Mouse (Mus musculus) heart, postnatal 10 days (tissue): ENCODE measurements around the gene Hivep3. TPM values are rescaled to one million over a fixed set of nuclear protein-coding genes. Genes with fewer than 3 reads are reported as not detected.

ENCODE experiments used
- DNase-seq, 2 experiments: peaks; one replicate each; pipeline ENCODE4 v3.0.0; 2021
- intact Hi-C: fragments of 180-260 bp; cut with DNase I; formaldehyde crosslinking; loops from one replicate; pipeline ENCODE4 v1.15.1; 2025
- total RNA-seq, 2 experiments: library from RNA; stranded (reverse); gene quantifications; 2 replicates each; pipeline ENCODE4 v1.2.3; 2021

The Hivep3 gene
- total RNA-seq, 2 experiments from 2014 or later, result 5.7 to 5.9 TPM

DNA sequence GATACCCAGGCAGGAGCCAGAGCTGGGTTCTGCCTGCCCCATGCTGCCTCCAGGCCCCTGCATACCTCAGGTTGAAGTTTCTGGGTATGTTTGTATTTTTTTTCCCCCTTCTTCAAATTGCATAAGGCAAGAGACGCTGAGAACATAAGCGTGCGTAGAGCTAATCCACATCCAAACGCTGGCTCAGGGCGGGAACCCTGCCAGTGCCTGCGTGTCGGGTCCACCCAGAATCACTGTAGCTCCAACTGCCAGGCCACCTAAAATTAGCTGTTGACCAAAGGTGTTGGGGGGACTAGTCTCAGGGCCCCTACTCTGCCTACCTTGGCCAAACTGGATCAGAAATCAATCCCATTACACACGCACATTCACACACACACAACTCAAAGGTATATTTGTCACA is 429.0 kb downstream of the Hivep3 start:
- no peak for DNase-seq
- intact Hi-C loops, result no loop called here

DNA sequence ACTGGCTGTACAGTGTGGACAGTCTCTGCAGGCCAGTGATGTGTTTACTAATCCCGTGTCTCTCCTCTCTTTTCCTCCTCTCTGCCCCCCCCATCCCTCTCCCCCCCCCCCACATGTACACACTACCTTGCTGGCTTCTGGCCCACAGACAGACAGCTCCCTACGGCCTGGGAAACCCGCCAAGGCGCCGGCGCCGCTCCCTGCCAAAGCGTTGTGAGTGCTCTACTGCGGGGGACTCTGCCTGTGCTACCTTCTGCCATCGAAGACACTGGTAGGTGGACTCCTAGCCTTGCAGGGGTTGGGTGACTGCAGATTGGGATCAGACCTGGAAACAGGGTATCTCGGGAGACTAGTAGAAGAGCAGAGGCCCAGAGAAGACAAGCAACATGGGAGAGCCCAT is 429.7 kb downstream of the Hivep3 start:
- peak; percentile 62 to 71 for DNase-seq
- intact Hi-C loops, result no loop called here

- no peak for DNase-seq
- intact Hi-C loops, result no loop called here
These were observed 430.7 kb downstream of the Hivep3 start for GRCm38 (mm10) chr4:120164316-120164715.

DNA sequence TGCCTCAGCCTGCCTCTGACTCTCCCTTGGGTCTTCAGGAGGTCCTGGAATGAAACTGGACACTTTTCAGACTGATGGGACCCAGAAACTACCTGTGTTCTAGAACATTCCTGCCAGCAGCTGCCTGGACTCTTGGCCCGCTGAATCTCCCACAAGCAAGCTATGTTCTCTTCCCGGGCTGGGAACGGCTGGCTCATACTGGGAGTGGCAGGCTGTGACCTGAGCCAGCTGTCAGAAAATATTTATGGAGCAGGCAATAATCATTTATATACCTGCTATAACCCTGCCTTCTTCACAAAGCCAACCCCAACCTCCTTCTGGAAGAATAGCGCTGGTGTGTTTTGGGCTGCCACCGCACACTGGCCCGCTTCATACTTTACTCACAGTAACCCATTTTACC is 434.2 kb downstream of the Hivep3 start:
- intact Hi-C loops, result no loop called here
- DNase-seq, result no peak

DNA sequence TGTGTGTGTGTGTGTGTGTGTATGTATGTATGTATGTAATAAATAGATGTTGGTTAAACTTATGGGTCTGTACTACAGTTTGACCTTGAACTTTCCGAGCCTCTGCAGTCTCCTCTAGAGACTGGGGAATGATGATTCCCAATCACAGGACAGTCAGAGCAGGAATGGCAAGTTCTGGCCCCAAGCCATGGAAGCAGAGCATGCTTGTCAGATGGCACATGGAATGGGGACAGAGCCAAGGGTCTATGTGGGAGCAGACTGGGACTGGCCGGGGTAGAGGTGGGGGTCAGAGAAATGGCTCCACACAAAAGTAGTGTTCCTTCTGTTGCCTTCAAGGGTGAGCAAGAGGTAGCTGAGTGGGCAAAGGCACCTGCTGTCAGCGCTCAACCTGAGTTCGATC is 434.8 kb downstream of the Hivep3 start:
- intact Hi-C loops, result no loop called here
- no peak for DNase-seq

DNA sequence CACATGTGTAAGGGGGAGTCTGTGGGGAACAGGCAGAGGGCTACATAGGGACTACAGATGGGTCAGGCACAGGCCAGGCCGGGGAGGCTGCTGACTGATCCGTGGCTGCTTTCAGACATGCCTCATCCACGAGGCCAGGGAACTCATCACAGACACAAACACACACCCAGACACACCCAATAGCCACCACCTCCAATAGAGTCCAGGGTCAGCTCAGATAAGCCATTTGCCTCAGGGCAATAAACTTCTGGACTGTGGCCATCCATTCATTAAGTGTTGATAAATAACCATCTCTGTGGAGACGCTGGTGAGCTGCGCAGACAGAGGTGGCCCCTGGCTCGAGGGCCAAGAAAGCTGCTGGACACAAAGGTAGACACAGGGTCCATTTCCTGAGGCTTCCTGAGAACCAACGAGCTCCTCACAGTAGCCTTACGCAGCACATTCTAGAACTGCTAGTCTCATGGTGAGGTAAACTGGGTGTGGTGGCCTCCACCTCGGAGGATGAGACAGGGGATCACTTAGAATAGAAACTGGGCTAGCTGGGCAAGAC is 436.9 kb downstream of the Hivep3 start:
- intact Hi-C loops, result no loop called here

DNA sequence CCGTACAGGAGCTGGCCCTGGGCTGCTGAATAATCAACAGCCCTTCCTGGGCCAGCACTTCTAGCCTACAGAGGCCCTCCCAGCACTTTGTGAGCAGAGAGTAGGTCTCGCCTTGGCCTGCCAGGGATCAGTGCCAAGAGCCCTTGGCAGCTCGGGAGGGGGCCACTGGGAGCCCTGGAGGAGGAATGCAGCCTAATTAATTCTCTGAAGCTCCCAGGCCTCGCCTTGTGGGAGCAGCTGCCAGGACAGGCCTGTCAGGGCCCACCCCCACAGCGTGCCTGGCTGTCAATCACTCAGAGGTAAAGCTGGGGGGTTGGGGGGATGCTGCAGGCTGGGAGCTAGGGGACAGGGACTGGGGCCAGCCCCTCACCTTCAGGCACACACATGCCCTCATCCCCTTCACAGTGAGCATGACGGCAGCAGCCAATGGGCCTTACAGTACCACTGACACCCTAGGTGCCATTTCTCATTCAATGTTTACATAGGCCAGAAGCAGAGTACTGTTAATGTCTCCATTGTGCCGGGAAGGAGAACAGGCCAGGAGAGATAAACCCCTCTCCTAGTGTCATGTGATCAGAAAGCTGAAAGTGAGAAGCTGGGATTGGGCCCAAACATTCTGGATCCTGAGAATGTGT is 438.6 kb downstream of the Hivep3 start:
- DNase-seq, result peak; percentile 50 to 59
- intact Hi-C loops, result no loop called here

More for the DNA sequence above, 436.9 kb downstream of the Hivep3 start:
- no peak for DNase-seq

- intact Hi-C loops, result no loop called here
- DNase-seq, result no peak
These were observed 445.5 kb downstream of the Hivep3 start for GRCm38 (mm10) chr4:120179123-120179522.

GRCm38 (mm10) chr4:120180535-120180934 is 447.0 kb downstream of the Hivep3 start:
- DNase-seq, result no peak
- intact Hi-C loops, result no loop called here

DNA sequence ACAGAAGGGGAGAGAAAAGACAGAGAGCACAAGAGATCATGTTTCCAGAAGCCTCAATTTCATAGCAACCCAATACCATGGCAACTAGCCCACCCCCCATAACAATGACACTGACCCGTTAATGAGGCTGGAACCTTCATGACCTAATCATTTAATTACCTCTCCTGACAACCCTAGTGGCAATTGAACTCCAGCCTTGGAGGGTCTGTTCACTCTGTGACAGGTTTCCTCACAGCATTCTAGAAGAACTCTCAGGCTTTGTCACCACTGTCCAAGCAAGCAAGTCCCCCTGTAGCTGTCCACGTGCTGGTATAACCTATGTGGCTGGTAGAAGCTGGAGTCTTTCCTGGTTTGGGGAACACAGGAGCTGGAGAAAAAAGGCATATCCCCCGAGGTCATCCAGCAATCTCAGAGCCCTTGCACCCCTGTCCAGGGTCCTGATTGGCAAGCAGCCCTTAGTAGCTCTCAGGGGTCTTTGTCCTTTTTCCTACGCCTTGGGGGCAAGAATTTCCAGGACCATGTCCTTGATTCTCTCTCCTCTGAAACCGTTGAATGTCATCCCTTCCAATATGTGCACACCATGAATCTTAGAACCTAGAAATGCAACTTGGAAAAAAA is 450.9 kb downstream of the Hivep3 start:
- intact Hi-C loops, result no loop called here
- no peak for DNase-seq

DNA sequence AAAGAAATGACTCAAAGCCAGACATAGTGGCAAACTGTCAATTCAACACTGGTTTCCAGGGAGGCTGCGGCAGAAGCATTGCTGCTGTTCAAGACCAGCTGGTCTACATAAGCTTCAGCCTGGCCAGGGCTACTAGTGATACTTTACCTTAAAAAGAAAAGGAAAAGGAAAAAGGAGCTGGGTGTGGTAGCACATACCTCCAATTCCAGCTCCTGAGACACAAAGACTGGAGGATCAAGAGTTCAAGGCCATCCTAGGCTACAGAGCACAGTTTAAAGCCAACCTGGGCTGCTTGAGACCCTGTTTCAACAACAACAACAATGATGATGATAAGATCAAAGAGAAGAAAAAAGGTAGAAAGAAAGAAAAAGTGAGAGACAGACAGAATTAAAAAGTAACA is 452.9 kb downstream of the Hivep3 start:
- intact Hi-C loops, result loop anchor here (2.0 kb wide), 1 partner anchor 66 kb away; no protein-coding TSS in a partner anchor
- DNase-seq, result no peak

DNA sequence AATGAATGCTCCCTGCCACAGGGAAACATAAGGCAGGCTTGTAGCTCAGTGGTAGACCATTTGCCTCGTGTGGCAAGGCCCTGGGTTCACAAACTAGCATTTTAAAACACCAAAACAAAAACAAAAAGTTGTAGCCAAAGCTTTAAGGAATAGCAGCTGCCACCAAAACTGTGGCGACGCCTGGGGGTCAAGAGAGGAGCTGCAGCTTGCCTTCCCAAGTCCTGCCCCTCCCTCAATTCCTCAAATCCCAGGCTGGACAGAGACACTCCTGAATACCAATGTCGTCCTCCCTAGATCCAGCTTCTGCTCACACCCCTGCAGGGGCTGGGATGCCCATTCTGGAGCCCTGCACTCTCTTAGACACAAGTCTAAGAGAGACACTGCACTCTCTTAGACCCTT is 453.4 kb downstream of the Hivep3 start:
- peak in 1 of 2 experiments; percentile 43 for DNase-seq

More for the DNA sequence above, 453.4 kb downstream of the Hivep3 start:
- intact Hi-C loops, result loop anchor here (2.0 kb wide), 1 partner anchor 66 kb away; no protein-coding TSS in a partner anchor

Other genes starting within 250 kb of the Hivep3 start
- 1 to 10 TPM; 1.3 to 1.5 TPM for gene Rimkla, start 241.2 kb upstream of the Hivep3 start, total RNA-seq
- gene Foxj3, start 196.8 kb upstream of the Hivep3 start, total RNA-seq, result 10 to 100 TPM; 41.6 to 44.0 TPM
- 1 to 10 TPM; 4.8 to 7.9 TPM for gene Frg2f1, start 194.3 kb upstream of the Hivep3 start, total RNA-seq
- not detected for gene Guca2a, start 96.1 kb upstream of the Hivep3 start, total RNA-seq
- not detected for gene Guca2b, start 74.8 kb upstream of the Hivep3 start, total RNA-seq